Mouse (Mus musculus) stomach, embryonic 16.5 days (tissue): ENCODE results near the gene Unc13c. TPM values are rescaled to one million over a fixed set of nuclear protein-coding genes. Genes with fewer than 3 reads are reported as not detected.
A peak's percentile ranks its signal among the peaks of the same experiment; 100 is the strongest.

ENCODE experiments used
- ATAC-seq: fragments of 200-750 bp; cut with Nextera tagmentation; 2 replicates; pipeline ENCODE4 v1.8.0; 2017; ENCODE audit warnings: moderate number of reproducible peaks, moderate TSS enrichment; ENCODE audit not compliant: insufficient read depth, low FRiP score
- H3K27ac ChIP-seq: fragments of 300-500 bp; sonication (generic); 2 replicates; pipeline ENCODE4 v1.5.1; 2014; ENCODE audit warnings: low read length
- H3K27me3 ChIP-seq: fragments of 300-500 bp; sonication (generic); 2 replicates; pipeline ENCODE4 v1.6.1; 2014; ENCODE audit warnings: low read length, control low read depth, mixed read lengths; ENCODE audit not compliant: control insufficient read depth, insufficient read depth
- H3K36me3 ChIP-seq: fragments of 300-500 bp; sonication (generic); 2 replicates; pipeline ENCODE4 v1.6.1; 2014; ENCODE audit warnings: low read length; ENCODE audit not compliant: control insufficient read depth, insufficient read depth
- H3K4me1 ChIP-seq: fragments of 300-500 bp; sonication (generic); 2 replicates; pipeline ENCODE4 v1.6.1; 2014; ENCODE audit warnings: low read length, control low read depth, mixed read lengths; ENCODE audit not compliant: control insufficient read depth, insufficient read depth
- H3K4me2 ChIP-seq: fragments of 300-500 bp; sonication (generic); 2 replicates; pipeline ENCODE4 v1.6.1; 2014; ENCODE audit warnings: low read depth, low read length, mixed read lengths
- H3K4me3 ChIP-seq: fragments of 300-500 bp; sonication (generic); replicated peaks from 2 replicates; pipeline ENCODE4 v1.5.1; 2014; ENCODE audit warnings: mild to moderate bottlenecking, low read length
- H3K9ac ChIP-seq: fragments of 300-500 bp; sonication (generic); 2 replicates; pipeline ENCODE4 v1.6.1; 2014; ENCODE audit warnings: low read length
- H3K9me3 ChIP-seq: fragments of 300-500 bp; sonication (generic); replicated peaks from 2 replicates; pipeline ENCODE4 v1.6.1; 2016; ENCODE audit warnings: low read length, control low read depth; ENCODE audit not compliant: control insufficient read depth
- WGBS: fragments of 180-500 bp; shearing (Covaris S2); extraction: QIAGEN DNeasy Blood & Tissue Kit; methylation state at CpG from one replicate; pipeline ENCODE4 v1.1.7; 2014; 5-methylcytosine and 5-hydroxymethylcytosine counted together
- polyA plus RNA-seq: library from polyadenylated mRNA; unstranded; fragments of >200 nt; fragmentation: Nextera tagmentation; extraction: Ambion mirVana; gene quantifications from 2 replicates; pipeline ENCODE4 v1.2.1, GENCODE M21; 2015

The Unc13c gene
- polyA plus RNA-seq, 1 experiment from 2014 or later = 0.89 TPM

GRCm38 (mm10) chr9:73697103-73697502 is 271.7 kb downstream of the Unc13c start:
- Histone ChIP-seq H3K27ac (no peak overlapping the region), H3K27me3 (no peaks in the 10 kb centered on the region), H3K9ac (no peak overlapping the region), H3K4me3 (no peak overlapping the region), H3K36me3 (no peaks in the 10 kb centered on the region), H3K4me1 (no peaks in the 10 kb centered on the region), H3K9me3 (no peaks in the 10 kb centered on the region), H3K4me2 (no peak overlapping the region)
- no peak for ATAC-seq
- WGBS = 53% methylated on average over 2 of the region's 2 CpGs

GRCm38 (mm10) chr9:73681580-73681979 is 287.2 kb downstream of the Unc13c start:
- H3K4me2 ChIP-seq = no peak overlapping the region
- no peaks in the 10 kb centered on the region for H3K27me3 ChIP-seq
- no peaks in the 10 kb centered on the region for H3K36me3 ChIP-seq
- H3K9ac ChIP-seq = no peak overlapping the region
- H3K9me3 ChIP-seq = no peaks in the 10 kb centered on the region
- H3K4me1 ChIP-seq = no peaks in the 10 kb centered on the region
- 83% methylated on average over 2 of the region's 2 CpGs for WGBS
- no peak overlapping the region for H3K27ac ChIP-seq
- no peak for ATAC-seq
- no peak overlapping the region for H3K4me3 ChIP-seq

GRCm38 (mm10) chr9:73680545-73681495 is 287.9 kb downstream of the Unc13c start:
- H3K36me3 ChIP-seq = no peaks in the 10 kb centered on the region
- no peaks in the 10 kb centered on the region for H3K4me1 ChIP-seq
- WGBS = 66% methylated on average over 13 of the region's 13 CpGs
- no peak for ATAC-seq
- no peak overlapping the region for H3K4me2 ChIP-seq
- no peak overlapping the region for H3K4me3 ChIP-seq
- no peak overlapping the region for H3K27ac ChIP-seq
- no peak overlapping the region for H3K9ac ChIP-seq
- no peaks in the 10 kb centered on the region for H3K27me3 ChIP-seq
- H3K9me3 ChIP-seq = no peaks in the 10 kb centered on the region

GRCm38 (mm10) chr9:73671656-73672212 is 297.0 kb downstream of the Unc13c start:
- no peak overlapping the region for H3K27ac ChIP-seq
- no peak overlapping the region for H3K9ac ChIP-seq
- H3K4me2 ChIP-seq = no peak overlapping the region
- no peaks in the 10 kb centered on the region for H3K9me3 ChIP-seq
- no peaks in the 10 kb centered on the region for H3K27me3 ChIP-seq
- no peak overlapping the region for H3K4me3 ChIP-seq
- no peaks in the 10 kb centered on the region for H3K36me3 ChIP-seq
- ATAC-seq = no peak
- WGBS = 72% methylated on average over 6 of the region's 6 CpGs
- H3K4me1 ChIP-seq = no peaks in the 10 kb centered on the region

- H3K4me1 ChIP-seq = no peaks in the 10 kb centered on the region
- H3K4me2 ChIP-seq = no peak overlapping the region
- H3K36me3 ChIP-seq = no peaks in the 10 kb centered on the region
- no peaks in the 10 kb centered on the region for H3K27me3 ChIP-seq
- 32% methylated on average over 2 of the region's 2 CpGs for WGBS
- no peak overlapping the region for H3K9ac ChIP-seq
- peak; percentile 56; the same call in 1 of the 2 replicates for ATAC-seq
- H3K4me3 ChIP-seq = no peak overlapping the region
- H3K27ac ChIP-seq = no peak overlapping the region
- no peaks in the 10 kb centered on the region for H3K9me3 ChIP-seq
Observed at GRCm38 (mm10) chr9:73670040-73670439, 298.7 kb downstream of the Unc13c start.

- 83% methylated on average over 7 of the region's 7 CpGs for WGBS
- Histone ChIP-seq H3K4me3 (no peak overlapping the region), H3K9ac (no peak overlapping the region), H3K36me3 (no peaks in the 10 kb centered on the region), H3K27me3 (no peaks in the 10 kb centered on the region), H3K9me3 (no peaks in the 10 kb centered on the region), H3K4me2 (no peak overlapping the region), H3K27ac (no peak overlapping the region), H3K4me1 (no peaks in the 10 kb centered on the region)
- ATAC-seq = no peak
Observed at GRCm38 (mm10) chr9:73662839-73663238, 305.9 kb downstream of the Unc13c start.

- 97% methylated on average over 1 of the region's 1 CpGs for WGBS
- H3K36me3 ChIP-seq = no peaks in the 10 kb centered on the region
- no peaks in the 10 kb centered on the region for H3K27me3 ChIP-seq
- H3K9ac ChIP-seq = no peak overlapping the region
- H3K4me3 ChIP-seq = no peak overlapping the region
- no peak for ATAC-seq
- no peak overlapping the region for H3K4me2 ChIP-seq
- no peak overlapping the region for H3K27ac ChIP-seq
- H3K9me3 ChIP-seq = no peaks in the 10 kb centered on the region; the same call in 1 of the 2 replicates
- H3K4me1 ChIP-seq = no peaks in the 10 kb centered on the region
Observed at GRCm38 (mm10) chr9:73649088-73649487, 319.7 kb downstream of the Unc13c start.

GRCm38 (mm10) chr9:73638119-73638518 is 330.6 kb downstream of the Unc13c start:
- H3K4me2 ChIP-seq = no peak overlapping the region
- no peak overlapping the region for H3K4me3 ChIP-seq
- no peak overlapping the region for H3K9ac ChIP-seq
- 81% methylated on average over 1 of the region's 1 CpGs for WGBS
- no peaks in the 10 kb centered on the region for H3K4me1 ChIP-seq
- no peak overlapping the region for H3K27ac ChIP-seq
- H3K27me3 ChIP-seq = no peaks in the 10 kb centered on the region
- H3K9me3 ChIP-seq = no peaks in the 10 kb centered on the region
- no peaks in the 10 kb centered on the region for H3K36me3 ChIP-seq
- ATAC-seq = no peak

GRCm38 (mm10) chr9:73625171-73625570 is 343.6 kb downstream of the Unc13c start:
- no peak overlapping the region for H3K4me3 ChIP-seq
- no peaks in the 10 kb centered on the region for H3K9me3 ChIP-seq
- H3K4me1 ChIP-seq = no peaks in the 10 kb centered on the region
- 67% methylated on average over 1 of the region's 1 CpGs for WGBS
- H3K27ac ChIP-seq = no peak overlapping the region
- H3K4me2 ChIP-seq = no peak overlapping the region
- no peaks in the 10 kb centered on the region for H3K36me3 ChIP-seq
- H3K9ac ChIP-seq = no peak overlapping the region
- ATAC-seq = no peak
- no peaks in the 10 kb centered on the region for H3K27me3 ChIP-seq
